Mouse (Mus musculus) retina, adult 2 months (tissue): ENCODE measurements at regions not wholly inside any gene's neighbourhood (a gene's known extent, or its start where the extent isn't known, plus 50 kb on each side); places are given as distances from the start of the nearest gene placed in this dataset.

Source experiments
- DNase-seq: peaks from one replicate; pipeline ENCODE4 v3.0.0-alpha.2; 2012; ENCODE audit warnings: low read depth, low spot score

GRCm38 (mm10) chr4:31493087-31493511, 470.8 kb upstream of the Map3k7 start:
- no peak for DNase-seq

DNA sequence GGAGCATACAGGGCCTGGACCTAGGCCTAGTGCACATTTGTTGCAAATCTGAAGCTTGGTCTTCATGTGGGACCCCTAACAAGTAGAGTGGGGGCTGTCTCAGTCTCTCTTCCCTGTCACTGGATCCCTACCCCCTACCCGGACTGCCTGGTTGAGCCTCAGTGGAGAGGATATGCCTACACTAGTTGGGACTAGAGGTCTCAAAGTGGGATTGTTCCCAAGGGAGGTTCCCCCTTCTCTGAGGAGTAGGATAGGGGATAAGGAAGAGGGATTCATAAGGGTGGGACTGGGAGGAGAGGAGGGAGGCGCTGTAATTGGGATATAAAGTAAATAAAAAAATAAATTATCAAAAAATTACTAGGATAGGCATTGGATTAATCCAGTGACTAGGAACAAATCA, 464.0 kb upstream of the Map3k7 start:
- no peak for DNase-seq

GRCm38 (mm10) chr4:31500432-31500831, 463.5 kb upstream of the Map3k7 start:
- DNase-seq, result no peak

- no peak for DNase-seq
Observed at GRCm38 (mm10) chr4:31525638-31526207, 438.2 kb upstream of the Map3k7 start.

DNA sequence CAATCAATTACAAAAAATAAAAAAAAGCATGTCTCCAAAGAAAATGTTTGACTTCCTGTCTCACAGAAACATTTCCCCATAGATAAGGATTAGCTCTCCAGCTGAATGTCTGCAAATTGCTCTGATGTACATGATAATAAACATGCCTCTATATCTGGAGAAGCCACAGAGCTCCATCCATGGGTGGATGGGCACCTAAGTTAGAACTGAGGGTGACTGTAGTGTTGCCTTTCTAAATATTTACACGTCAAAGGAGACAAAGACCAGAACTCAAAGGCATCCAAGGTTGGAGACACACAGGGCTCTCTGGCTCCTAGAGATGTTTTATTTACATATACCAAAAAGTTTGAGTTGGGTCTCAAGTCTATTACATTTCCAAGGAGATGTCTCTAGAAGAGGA, 427.1 kb upstream of the Map3k7 start:
- DNase-seq, result no peak

GRCm38 (mm10) chr4:31553780-31554394, 410.0 kb upstream of the Map3k7 start:
- DNase-seq, result no peak

- no peak for DNase-seq
Observed at GRCm38 (mm10) chr4:31555077-31555476, 408.8 kb upstream of the Map3k7 start.

GRCm38 (mm10) chr4:31557261-31557660, 406.6 kb upstream of the Map3k7 start:
- no peak for DNase-seq

DNA sequence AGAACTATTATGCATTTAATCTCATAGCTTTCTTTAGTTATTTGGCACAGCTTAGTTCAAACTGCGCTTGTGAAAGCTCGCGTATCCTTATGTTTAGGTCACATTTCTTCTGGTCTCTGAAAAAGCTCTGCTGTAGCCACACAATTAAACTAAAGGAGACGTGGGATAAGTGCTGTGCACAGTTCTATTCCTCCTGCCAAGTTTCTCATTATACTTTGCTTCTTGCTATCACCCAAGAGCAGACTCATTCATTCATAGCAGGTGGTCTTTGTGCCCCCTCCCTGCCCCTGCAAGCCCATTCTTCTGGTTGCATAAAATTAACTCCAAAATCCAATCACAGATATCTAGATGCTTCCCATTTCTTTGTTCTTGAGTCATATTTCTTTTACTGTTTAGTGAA, 403.6 kb upstream of the Map3k7 start:
- no peak for DNase-seq

DNA sequence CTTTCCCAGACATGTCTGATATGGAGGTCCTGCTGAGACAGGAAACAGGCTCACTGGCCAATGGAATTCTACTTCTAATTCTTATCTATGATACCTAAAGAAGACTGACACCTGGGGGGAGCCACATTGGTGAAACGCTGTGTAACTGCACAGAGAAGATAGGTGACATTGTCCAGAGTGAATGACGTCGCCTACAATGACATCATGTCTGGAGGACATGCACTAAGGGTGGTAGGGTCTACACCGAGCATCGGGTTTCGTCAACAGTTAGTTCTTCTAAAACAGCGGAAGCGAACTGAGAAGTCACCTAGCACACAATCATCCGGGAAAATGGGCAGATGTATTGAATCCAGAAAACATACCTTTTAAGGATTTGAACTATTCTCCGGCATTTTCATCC, 402.7 kb upstream of the Map3k7 start:
- DNase-seq, result no peak

DNA sequence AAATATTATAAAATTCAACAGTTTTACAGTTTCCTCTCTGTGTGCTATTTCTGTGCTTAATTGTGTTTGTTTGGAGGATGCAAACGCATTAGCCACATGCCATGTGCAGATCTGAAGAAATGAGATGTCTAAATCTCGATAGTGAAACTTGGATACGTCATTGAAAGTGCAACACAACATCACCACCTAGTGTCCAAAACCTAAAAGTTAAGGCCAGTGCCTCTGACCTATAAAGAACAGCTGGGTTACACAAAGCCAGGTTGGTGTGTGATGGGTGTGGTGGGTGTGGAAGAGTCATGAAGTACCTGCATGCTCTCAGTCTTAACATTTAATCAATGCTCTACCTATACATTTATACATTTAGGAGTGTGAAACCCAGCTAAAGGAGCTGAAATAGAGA, 402.1 kb upstream of the Map3k7 start:
- peak; percentile 13 for DNase-seq

GRCm38 (mm10) chr4:31566158-31566557, 397.7 kb upstream of the Map3k7 start:
- DNase-seq, result no peak

- DNase-seq, result no peak
Observed at GRCm38 (mm10) chr4:31566834-31567233, 397.1 kb upstream of the Map3k7 start.

- DNase-seq, result no peak
Observed at GRCm38 (mm10) chr4:31569687-31570086, 394.2 kb upstream of the Map3k7 start.

DNA sequence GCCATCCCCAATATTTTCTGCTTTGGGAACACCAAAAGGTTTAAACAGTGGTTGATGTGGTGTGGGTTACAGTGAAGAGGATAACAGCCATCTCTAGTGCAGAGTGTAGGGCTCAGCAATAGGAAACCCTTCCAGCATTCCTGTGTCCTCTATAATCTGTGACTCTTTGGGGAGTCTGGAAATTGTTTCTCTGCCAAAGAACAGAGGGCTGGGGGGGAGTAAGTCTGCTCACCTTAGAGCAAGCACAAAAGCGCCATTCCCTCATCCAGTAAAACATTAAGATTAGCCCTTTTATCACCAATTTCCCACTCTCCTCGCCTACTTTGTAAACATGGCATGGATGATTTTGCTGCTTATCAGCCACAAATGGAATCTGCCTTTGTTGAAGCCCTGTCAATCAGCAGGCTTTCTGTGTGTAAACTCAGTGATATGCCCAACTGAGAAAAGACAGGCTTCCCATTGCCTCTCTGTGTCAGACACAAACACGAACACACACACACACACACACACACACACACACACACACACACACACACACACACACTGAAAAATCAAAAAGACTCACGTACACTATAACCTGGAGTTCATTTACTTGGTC, 386.8 kb upstream of the Map3k7 start:
- no peak for DNase-seq

DNA sequence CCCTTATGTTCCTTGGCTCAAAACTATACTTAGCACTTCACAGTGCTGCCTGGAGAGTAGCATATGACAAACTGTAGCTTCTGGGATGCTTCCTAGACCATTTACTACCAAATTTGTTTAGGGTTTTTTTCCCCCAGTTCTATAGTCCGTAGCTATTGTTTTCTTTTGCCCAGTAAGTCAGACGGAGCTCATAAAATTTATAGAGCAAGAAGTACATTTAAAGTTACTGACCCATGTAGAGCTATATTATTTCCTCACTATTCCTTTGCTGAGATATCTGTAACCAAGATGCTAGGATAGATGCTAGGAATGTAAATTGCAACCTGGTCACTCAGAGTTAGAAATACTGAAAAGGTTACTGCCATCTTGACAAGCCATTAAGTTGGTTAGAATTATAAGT, 380.4 kb upstream of the Map3k7 start:
- no peak for DNase-seq

GRCm38 (mm10) chr4:31584171-31584570, 379.7 kb upstream of the Map3k7 start:
- no peak for DNase-seq

- DNase-seq, result no peak
Observed at GRCm38 (mm10) chr4:31594089-31594488, 369.8 kb upstream of the Map3k7 start.

DNA sequence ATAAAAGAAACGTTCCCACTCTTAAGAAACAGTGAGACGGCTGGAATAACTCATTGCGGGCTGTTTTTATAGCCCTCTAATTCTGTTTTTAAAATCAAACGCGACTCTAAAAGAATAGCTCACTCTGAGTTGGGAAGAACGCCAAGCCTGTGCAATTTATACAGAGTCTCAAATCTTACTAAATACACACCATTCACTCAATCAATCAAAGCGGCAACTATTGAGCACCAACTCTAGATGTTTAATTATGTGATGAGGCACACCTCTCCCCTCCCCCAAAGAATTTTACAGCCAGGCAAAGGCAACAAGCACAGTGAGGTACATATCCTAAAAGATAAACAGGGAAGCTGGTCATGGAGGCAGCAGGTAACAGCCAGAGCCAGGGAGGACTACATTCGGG, 362.4 kb upstream of the Map3k7 start:
- DNase-seq, result no peak

- no peak for DNase-seq
Observed at GRCm38 (mm10) chr4:31603776-31604175, 360.1 kb upstream of the Map3k7 start.

DNA sequence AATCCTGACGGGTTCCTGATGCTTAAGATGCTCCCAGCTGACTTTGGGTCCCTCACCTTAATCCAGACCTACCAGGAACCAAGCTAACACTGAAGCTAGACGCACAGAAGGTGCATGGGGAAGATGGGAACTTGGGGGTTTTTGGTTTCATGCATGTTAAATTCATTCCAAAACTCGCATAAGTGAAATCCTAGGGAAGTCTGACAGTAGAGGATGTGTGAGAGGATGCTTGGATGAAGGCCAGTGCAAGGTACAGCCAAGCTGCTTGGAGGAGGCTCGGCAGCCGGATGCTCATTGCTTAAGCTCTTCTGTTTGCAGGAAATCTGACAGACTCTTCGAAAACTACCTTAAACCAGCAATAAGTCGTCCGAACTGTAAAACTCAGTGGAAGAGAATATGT, 355.1 kb upstream of the Map3k7 start:
- no peak for DNase-seq

DNA sequence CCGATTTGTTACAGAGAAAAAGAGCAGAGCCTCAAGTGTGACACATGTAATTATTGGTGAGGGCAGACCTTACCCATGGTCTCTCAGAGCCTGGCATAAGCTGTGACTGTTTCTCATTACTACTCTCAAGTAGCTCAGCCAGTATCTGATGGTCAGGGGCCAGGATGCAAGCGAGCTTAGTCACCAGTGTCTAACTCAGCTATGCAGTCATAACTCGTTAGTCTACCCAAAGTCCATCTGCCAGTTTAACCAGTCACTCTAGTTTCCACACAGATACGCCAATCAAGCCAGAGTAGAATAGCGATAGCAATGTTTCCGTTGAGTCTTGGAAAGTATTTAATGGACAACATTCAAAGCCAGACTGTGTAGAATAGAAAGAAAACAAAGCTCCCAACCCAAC, 354.3 kb upstream of the Map3k7 start:
- no peak for DNase-seq

DNA sequence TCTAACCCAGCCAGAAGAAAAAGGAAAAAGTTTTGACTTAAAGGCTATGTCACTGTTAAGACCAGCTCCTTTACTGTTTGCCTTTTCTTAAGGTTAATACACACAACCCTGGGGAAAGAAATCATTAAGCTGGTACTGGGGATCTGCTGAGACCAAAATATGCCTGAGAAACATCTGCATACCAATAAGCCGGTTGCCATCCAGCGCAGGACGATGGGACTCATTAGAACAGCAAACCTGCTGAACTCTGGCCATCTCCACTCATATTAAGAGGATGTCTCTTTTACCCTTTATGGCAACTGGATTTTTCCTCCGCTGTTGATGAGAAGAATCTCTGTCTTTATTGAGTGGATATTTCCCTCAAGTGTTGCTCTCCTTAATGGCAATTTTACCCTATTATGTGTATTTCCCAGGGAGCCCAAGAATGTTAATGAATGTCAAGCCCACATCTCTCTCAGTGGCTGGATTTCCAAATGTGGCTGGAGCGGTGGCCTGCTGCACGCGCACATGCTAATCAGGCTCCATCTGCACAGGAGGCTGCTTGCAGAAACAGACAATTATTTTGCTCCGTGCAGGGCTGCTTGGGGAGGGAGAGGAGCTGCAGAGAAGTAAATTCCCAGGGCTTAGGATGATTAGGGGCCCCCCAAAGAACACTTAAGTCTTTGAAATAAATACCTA, 351.6 kb upstream of the Map3k7 start:
- no peak for DNase-seq
